Mouse (Mus musculus) embryonic fibroblast, embryonic 13.5 days (primary cell): ENCODE results near the gene Emilin2.

Experiments used
- CTCF ChIP-seq: IDR thresholded peaks from 2 replicates; pipeline ENCODE4 v1.5.1; 2011; ENCODE audit warnings: mild to moderate bottlenecking, control low read depth, low read length, moderate library complexity, borderline replicate concordance; ENCODE audit not compliant: insufficient read depth
- POLR2A ChIP-seq: IDR thresholded peaks from 2 replicates; pipeline ENCODE4 v1.6.1; 2011; ENCODE audit warnings: low read depth, mild to moderate bottlenecking, control low read depth, low read length, moderate library complexity

GRCm38 (mm10) chr17:71234041-71234594, 77.7 kb downstream of the Emilin2 start:
- TF ChIP-seq POLR2A (no peak), CTCF (no peak)
